Mouse (Mus musculus) testis, adult 2 months (tissue): ENCODE measurements around the gene Atg4a-ps. TPM values are rescaled to one million over a fixed set of nuclear protein-coding genes. Genes with fewer than 3 reads are reported as not detected.

ENCODE experiments used
- H3K27ac ChIP-seq: fragments of 200-500 bp; 2 replicates; pipeline ENCODE4 v1.5.1; 2012; ENCODE audit warnings: low read depth, low read length; ENCODE audit not compliant: control insufficient read depth, insufficient read depth
- H3K27me3 ChIP-seq: fragments of 200-500 bp; 2 replicates; pipeline ENCODE4 v1.6.1; 2012; ENCODE audit warnings: mild to moderate bottlenecking, low read length, moderate library complexity; ENCODE audit not compliant: control insufficient read depth, insufficient read depth
- H3K36me3 ChIP-seq: fragments of 200-500 bp; 2 replicates; pipeline ENCODE4 v1.6.1; 2012; ENCODE audit warnings: mild to moderate bottlenecking, low read length; ENCODE audit not compliant: control insufficient read depth, insufficient read depth
- H3K4me1 ChIP-seq: fragments of 200-500 bp; 2 replicates; pipeline ENCODE4 v1.6.1; 2012; ENCODE audit warnings: low read length; ENCODE audit not compliant: control insufficient read depth, insufficient read depth
- H3K4me3 ChIP-seq: fragments of 200-500 bp; 2 replicates; pipeline ENCODE4 v1.5.1; 2012; ENCODE audit warnings: low read depth, mild to moderate bottlenecking, low read length, moderate library complexity, mixed read lengths; ENCODE audit not compliant: control insufficient read depth
- CTCF ChIP-seq: fragments of 200-500 bp; IDR thresholded peaks from 2 replicates; pipeline ENCODE4 v1.5.1; 2012; ENCODE audit warnings: low read depth, mild to moderate bottlenecking, inconsistent platforms, low read length, moderate library complexity; ENCODE audit not compliant: control insufficient read depth, insufficient read depth, insufficient replicate concordance
- POLR2A ChIP-seq: fragments of 200-500 bp; IDR thresholded peaks from 2 replicates; pipeline ENCODE4 v1.6.1; 2012; ENCODE audit warnings: low read depth, mild to moderate bottlenecking, inconsistent platforms, low read length, moderate library complexity; ENCODE audit not compliant: control insufficient read depth
- polyA plus RNA-seq: library from polyadenylated mRNA; depleted of rRNA; stranded (reverse); fragments of >200 nt; gene quantifications from 2 replicates; pipeline ENCODE4 v1.2.3, GENCODE M21; 2012

Gene Atg4a-ps
- polyA plus RNA-seq, 1 experiment = not detected

DNA sequence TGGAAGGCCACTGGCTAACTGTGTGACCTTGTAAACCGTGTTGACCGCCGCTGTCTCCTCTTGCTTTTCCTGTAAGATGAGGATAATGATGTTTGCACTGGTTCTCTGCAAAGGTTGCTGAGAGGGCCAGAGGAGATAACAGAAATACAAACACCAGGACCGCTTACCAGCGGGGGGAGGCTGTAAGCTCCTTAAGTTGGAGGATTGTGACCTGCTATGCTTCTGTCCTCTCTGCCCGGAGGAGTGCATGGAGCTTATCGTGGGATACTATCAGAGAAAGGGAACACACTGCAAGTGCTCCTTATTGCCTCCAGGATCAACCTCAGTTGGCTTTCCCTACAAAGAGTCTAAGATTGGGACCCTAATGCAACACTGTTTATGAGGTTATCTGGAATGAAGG lies 26.8 kb upstream of the Atg4a-ps start:
- Histone ChIP-seq H3K36me3 (no peaks in the 10 kb centered on the region), H3K4me1 (no peaks in the 10 kb centered on the region), H3K27me3 (no peaks in the 10 kb centered on the region), H3K27ac (no peak overlapping the region), H3K4me3 (no peak overlapping the region)
- TF ChIP-seq CTCF = no peak
- TF ChIP-seq POLR2A = no peak

DNA sequence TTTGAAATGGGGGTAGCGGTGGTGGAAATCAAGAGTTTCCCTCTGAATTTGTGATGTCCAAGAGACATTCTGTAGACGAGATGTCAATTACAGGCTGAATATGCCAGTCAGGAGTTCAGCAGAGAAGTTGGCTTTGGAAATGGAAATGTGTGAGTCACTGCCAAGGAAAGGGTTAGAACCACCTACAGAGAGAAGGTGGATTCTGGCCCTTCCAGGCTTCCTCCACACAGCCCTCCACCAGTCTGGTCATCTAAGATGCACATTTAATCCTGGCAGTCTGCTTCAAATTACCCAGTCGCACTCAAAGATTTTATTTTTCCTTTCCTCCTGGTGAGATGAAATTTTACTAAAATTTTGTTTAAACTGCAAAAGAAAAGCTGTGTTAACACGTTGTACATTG lies 26.2 kb upstream of the Atg4a-ps start:
- Histone ChIP-seq H3K4me1 (no peaks in the 10 kb centered on the region), H3K27ac (no peak overlapping the region), H3K27me3 (no peaks in the 10 kb centered on the region), H3K36me3 (no peaks in the 10 kb centered on the region), H3K4me3 (no peak overlapping the region)
- TF ChIP-seq POLR2A (no peak), CTCF (no peak)

GRCm38 (mm10) chr3:103663385-103663784 lies 17.5 kb upstream of the Atg4a-ps start:
- Histone ChIP-seq H3K4me1 (no peaks in the 10 kb centered on the region), H3K36me3 (no peaks in the 10 kb centered on the region), H3K4me3 (no peak overlapping the region), H3K27me3 (no peaks in the 10 kb centered on the region), H3K27ac (no peak overlapping the region)
- TF ChIP-seq CTCF = no peak

GRCm38 (mm10) chr3:103661714-103662113 lies 15.8 kb upstream of the Atg4a-ps start:
- Histone ChIP-seq H3K27me3 (no peaks in the 10 kb centered on the region), H3K4me1 (no peaks in the 10 kb centered on the region), H3K27ac (no peak overlapping the region), H3K36me3 (no peaks in the 10 kb centered on the region), H3K4me3 (no peak overlapping the region)
- no peak for TF ChIP-seq CTCF
- no peak for TF ChIP-seq POLR2A

DNA sequence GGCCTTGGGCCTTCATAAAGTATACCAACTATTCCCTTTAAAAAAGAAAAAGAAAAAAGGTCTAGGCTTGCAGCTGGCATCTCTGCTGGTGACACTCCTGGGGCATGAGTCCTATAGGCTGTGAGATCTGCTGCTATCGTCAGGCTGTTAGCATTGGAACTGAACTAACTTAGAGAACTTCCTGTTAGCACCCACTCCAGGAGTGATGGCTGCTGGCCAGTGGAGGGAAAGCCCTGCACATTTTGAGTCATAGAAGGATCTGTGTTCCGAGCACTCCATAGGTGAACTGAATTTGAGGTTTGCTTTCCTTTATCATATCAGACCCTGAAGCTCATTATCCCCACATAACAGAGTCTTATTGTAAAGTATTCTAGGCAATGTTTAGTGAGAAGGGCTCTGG lies 14.1 kb upstream of the Atg4a-ps start:
- no peaks in the 10 kb centered on the region for H3K27me3 ChIP-seq

DNA sequence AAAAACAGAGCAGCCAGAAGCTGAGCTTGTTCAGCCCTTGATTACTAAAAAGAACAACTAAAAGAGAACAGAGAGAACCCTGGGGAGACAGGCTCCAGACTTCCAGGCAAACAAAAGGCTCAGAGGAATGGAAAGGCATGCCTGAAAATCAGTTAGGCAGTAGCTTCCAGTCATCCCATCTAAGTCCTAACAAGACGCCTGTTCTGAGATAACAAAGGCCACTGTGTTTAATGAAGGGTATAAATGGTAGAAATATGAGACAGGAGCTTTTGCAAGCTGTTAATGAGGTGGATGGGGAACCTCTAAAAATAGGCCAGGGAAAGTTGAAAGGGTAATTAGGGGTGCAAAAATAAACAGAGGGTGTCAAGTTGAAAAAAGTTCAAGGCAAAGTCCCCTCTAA lies 4.5 kb upstream of the Atg4a-ps start:
- H3K4me1 ChIP-seq = no peaks in the 10 kb centered on the region; the same call in 1 of the 2 replicates
- H3K36me3 ChIP-seq = no peaks in the 10 kb centered on the region
- TF ChIP-seq CTCF (no peak), POLR2A (no peak)
- no peak overlapping the region for H3K27ac ChIP-seq
- H3K4me3 ChIP-seq = no peak overlapping the region
- H3K27me3 ChIP-seq = no peaks in the 10 kb centered on the region

More for the DNA sequence above, 14.1 kb upstream of the Atg4a-ps start:
- H3K27ac ChIP-seq = no peak overlapping the region
- no peak overlapping the region for H3K4me3 ChIP-seq
- H3K4me1 ChIP-seq = no peaks in the 10 kb centered on the region
- H3K36me3 ChIP-seq = no peaks in the 10 kb centered on the region
- TF ChIP-seq CTCF = no peak
- no peak for TF ChIP-seq POLR2A

DNA sequence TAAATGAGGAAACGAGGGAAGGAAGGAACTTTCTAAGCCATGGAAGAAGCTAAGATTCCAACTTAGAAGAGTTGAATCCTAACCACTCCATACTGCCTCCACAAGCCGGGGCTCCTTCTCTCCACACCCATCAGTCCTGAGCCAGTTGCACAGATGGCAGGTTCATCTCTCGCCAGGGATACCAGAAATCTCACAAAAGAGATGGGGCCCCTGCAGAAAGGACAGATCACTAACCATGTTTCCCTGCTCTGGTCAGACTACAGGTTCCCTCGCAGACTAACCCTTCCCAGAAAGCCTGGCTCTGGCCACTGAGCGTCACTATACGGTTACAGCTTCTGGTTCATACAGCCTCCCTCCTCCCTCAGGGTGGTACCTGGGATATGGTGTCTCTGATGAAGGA lies 3.8 kb upstream of the Atg4a-ps start:
- H3K27ac ChIP-seq = no peak overlapping the region
- H3K4me3 ChIP-seq = no peak overlapping the region
- no peaks in the 10 kb centered on the region for H3K27me3 ChIP-seq
- no peaks in the 10 kb centered on the region for H3K36me3 ChIP-seq
- H3K4me1 ChIP-seq = no peaks in the 10 kb centered on the region; the same call in 1 of the 2 replicates
- no peak for TF ChIP-seq CTCF
- TF ChIP-seq POLR2A = no peak

DNA sequence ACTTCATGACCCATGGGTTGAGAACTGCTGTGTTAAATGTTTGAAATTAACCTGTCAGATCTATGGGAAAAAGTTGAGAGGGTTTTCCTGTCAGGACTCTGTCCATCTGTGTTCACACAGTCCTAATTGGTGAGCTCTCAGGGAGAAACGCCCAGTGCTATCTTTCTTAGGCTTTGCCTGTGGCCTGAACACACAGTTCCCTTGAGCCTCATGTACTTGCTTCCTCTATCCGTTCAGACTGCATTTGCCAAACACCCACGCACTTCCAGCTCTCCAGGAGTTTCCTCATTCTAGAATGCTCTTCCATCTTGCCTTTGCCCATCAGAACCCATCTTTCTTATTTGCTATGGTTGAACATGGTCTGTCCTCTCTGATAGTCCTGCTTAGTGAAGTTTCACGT lies 2.6 kb upstream of the Atg4a-ps start:
- H3K4me1 ChIP-seq = no peaks in the 10 kb centered on the region; the same call in 1 of the 2 replicates
- TF ChIP-seq CTCF = no peak
- TF ChIP-seq POLR2A = no peak
- H3K36me3 ChIP-seq = no peaks in the 10 kb centered on the region
- no peaks in the 10 kb centered on the region for H3K27me3 ChIP-seq
- H3K4me3 ChIP-seq = no peak overlapping the region
- no peak overlapping the region for H3K27ac ChIP-seq
